Mouse (Mus musculus) cerebellum, postnatal 14 days (tissue): ENCODE results near the gene 9430015G10Rik.
A peak's percentile ranks its signal among the peaks of the same experiment; 100 is the strongest.
"Not testable (repeated sequence)": the region's sequence is repeated elsewhere in the genome, so short reads cannot be mapped to it uniquely, and the experiment has no call there.

Experiments used
- DNase-seq, 2 experiments: peaks; one replicate each; pipeline ENCODE4 v3.0.0; 2021; ENCODE audit warnings: mixed read lengths in 2 of 2

9430015G10Rik gene

DNA sequence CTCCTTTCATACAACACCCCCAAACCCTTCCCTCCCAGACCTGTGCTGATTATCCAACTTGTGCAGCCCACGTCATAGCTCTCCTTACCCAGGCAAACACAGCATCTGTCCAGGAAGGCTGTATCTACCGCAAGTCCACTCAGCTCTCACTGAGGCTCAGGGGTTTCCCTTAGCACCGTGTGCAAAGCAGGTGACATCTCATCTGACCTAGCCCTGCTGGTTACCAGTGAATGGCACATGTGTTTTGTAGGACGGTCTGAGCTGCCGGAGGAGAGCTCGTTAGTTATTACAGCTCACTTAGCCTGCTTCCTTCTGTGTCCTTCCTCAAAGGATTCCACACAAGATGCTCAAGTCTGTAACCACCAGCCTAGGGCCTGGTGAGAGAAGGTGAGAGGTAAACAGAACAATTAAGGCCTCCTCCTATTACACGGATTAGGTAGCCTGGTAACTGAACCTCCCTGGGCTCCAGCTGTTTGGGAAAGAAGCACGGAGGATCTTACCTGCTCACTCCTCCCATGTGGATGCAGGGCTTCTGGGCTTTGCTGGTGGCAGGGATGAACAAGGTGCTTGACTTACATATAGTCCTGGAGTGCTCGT is 11.9 kb upstream of the 9430015G10Rik start:
- DNase-seq = no peak

DNA sequence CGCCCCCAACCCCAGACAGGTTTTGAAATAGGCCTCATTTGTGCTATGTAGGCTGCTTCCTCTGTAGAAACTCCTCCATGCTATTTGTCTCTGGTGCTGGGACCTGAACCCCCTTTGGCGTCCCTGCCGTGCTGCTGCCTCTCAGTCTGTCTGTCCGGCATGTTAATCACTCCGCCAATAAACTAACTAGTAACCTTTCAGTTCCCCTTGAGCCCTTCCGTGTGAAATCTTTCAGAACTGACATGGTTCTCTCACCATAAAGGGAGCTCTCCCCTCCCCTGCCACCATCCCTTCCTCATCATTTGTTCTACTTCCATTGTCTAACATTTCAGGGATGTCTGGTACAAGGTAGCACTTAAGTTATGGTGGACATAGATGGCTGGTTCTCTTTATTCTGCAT is 10.4 kb upstream of the 9430015G10Rik start:
- DNase-seq = no peak

DNA sequence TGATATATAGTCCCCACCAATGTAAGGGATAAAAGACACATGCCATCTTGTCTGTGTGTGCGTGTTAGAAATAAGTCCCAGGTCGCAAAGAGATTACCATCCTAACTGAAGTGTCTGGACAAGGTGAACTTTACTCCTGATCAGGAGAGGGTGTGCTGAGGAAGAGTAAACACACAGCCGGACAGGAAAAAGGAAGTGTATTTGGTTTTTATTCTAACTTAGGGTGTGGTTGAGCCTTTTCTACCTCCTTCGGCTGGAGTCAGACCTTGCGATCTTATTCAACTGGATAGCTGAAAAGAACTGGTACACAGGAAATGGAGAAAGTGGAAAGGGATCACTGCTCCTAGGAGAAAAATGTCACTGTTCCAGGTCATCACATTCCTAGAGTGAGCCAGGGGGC is 9.3 kb upstream of the 9430015G10Rik start:
- DNase-seq = no peak

DNA sequence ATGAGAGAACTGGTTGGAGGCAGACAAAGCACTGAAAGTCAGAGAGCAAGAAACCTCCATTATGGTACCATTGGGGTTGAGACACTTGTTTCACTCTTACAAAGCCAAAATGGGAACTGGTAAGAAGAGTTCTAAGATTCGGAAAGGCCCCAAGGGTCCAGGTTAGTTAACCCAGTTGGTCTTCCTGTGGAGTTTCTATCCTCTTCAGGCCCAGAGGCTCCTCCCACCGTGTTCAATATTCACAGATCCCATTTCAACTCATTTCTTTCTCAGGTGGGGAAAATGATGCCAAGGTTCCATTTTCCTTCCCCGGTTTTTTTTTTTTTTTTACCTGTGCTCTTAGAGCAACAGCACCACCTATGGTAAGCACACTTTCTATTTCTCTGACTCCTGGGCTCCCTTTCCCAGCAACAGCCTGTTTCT is 8.3 kb upstream of the 9430015G10Rik start:
- peak in 1 of 2 experiments; percentile 24 for DNase-seq

DNA sequence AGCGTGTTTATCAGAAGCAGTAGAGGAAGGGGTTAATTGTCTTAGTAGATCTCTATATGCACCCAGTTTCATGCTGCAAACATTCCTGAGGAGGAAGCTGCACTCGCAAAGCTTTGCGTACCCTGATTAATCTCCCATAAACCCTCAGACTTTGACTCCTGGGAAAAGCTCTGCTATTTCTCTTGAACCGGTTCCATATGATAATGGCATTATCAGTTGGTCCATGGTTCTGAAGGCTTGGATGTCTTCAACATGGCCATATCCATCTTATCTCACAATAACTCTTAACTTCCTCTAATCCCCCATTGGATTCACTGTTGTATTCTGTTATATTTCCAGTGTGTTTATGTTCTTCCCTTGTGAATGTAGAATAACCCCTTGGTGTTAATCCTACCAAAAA is 6.4 kb upstream of the 9430015G10Rik start:
- DNase-seq = no peak

DNA sequence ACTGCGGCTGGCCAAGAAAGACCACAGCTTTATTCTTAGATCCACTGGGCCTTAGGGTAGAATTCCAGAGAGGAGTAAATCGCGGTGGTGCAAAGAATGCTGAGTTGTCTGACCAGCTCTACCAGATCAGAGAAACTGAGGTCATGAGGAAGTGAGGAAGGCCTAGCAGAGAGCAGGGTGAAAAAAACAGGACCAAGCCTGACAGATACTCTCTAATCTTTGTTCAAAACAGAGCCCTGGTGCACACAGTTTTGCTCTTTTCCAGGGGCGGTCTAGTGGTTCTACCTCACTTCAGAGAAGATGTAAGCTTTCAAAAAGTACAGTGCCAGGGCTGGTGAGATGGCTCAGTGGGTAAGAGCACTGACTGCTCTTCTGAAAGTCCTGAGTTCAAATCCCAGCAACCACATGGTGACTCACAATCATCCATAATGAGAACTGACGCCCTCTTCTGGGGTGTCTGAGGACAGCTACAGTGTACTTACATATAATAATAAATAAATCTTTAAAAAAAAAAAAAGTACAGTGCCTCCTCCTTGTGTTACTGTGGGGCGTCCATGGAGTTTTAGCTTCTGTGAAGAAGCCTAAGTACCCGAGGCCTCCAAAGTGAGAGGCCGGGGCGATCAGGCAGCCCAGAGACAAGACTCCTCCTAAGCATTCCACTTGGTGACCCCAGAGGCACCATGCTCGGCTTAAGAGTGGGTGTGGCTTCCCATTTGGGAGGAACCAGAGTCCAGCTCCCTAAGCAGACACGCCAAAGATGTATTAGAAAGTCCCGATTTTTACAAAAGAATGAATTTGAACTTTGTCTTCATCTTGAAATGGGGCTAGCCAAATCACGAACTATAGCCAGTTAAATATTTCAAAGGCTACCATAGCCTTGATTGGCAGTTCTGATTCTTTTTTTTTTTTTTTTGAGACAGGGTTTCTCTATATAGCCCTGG is 906 bp upstream of the 9430015G10Rik start:
- DNase-seq = peak; percentile 48 to 55

DNA sequence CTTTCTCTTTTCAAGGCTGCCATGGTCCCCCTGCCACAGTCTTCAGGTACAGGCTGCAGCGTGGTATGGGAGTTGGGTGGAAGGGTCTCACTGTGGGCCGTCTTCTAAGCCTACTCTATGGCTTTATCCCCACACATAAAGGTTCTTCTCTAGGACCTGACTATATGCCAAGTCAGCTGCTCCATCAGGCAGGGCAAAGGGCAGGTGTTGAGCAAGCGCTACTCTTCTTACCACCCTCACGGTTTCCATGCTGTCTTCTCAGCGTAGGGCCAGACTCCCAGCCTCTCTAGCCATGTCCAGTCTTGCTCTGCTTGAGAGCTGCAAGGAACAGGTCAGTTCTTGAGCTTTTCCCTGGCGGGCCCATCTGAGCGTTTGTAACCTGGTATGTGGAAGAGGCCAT is 14.3 kb downstream of the 9430015G10Rik start:
- DNase-seq = no peak

DNA sequence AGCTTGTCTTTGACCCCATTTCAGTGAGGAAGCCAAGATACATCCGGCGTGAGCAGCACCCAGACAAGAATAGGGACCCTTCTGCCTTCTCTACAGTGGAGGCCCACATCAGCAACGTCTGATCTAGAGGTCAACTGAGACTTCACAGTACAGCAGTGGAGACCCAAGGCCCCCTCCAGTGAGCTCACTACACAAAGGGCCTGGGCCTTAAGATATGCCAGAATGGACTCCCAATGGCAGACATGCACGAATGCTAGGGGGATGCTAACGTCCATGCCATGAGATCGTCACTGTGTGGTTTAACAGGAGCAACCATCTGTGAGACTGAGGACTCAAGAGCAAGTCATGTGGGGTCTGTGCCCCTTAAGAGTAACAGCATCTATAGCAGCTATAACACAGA is 15.6 kb downstream of the 9430015G10Rik start:
- DNase-seq = no peak

DNA sequence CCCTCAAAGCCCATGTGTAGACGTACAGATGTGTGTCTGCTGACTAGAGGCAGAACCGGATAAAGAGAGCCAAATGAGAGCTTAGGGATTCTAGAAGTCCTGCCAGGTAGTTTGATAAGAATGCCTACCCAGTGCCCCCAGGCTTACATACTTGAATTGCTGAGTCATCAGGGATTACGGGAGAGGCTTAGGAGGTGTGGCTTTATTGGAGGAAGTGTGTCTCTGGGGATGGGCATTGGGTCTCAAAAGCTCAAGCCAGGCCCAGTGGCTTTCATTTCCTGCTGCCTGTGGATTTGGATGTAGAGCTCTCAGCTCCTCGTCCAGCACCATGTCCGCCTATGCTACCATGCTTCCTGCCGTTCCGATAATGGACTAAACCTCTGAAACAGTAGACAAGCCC is 17.1 kb downstream of the 9430015G10Rik start:
- no peak for DNase-seq

DNA sequence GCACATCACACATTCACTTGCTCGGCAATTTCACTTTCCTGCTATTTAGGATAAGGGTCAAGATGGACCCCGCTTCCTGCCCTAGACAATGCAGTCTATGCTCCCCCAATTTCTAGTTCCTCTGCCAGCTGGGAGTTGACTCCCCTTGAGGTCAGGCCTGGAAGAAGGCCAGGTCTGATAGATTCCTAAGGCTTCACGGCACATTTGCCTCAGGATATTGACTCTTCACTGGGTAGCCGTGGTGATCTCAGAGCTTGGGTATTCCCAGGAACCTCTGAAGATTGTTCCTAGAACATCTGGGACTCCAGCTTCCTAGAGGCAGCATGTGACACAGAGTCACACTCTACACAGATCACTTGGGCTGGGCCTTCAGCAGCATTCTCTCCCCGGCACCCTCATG is 19.0 kb downstream of the 9430015G10Rik start:
- no peak for DNase-seq

DNA sequence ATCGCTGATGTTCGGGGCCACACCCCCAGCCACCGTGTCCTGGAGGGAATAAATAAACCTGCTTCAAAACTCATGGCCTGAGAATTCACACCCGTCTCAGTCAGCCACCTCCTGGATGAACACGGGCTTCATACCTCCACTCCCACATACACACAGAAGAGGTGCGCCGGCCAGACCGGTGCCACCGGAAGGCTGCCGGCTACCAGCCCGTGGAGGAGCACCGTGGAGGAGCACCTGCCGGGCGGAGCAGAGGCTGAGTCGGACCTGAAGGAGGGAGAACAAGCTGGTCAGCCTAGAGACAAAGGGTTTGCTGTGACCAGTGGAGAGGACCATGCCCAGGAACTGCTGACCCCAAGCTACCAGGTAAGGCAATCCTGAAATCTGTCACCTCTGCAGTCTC is 20.7 kb downstream of the 9430015G10Rik start, which contains the start of gene Rnf223:
TSS of gene Rnf223 (plus strand) at position 78 of the 400 bp plus-strand sequence.
- no peak for DNase-seq

DNA sequence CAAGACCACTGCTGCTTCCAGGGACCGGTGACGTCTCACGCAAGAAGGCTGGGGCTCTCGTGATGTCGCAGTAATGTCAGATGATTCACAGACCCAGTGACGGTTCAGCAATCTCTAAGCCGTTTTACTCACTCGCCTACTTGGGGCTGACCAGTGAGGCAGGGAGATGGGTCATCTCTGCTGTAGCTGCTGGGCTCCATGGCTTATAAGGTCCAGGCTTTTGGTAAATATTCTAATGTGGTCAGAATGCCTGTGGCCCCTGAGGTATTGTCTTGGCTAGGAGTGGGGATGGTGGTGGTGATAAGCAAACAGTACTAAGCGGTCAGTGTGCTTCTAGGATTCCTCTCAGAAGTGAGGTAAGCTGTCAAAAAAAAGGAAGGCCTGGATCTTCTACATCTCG is 21.2 kb downstream of the 9430015G10Rik start:
- DNase-seq = no peak

DNA sequence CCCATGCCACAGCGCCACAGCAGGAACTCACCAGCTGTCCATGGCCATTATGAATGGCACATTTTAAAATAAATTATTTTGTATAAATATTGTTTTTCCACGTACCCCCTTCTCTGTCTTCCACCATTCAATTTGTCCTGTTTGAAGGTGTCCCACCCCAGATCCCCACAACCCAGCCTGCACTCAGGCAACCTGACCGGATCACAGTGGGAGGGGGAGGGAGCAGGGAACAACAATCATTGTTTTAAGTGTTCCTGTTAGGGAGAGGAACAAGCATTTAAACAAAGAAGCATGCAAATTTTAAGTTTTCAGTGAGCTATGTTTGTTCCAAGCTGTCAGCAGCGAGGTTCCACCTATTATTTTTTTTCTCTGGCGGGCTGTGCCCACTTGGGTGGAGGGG is 23.6 kb downstream of the 9430015G10Rik start:
- DNase-seq = no peak

DNA sequence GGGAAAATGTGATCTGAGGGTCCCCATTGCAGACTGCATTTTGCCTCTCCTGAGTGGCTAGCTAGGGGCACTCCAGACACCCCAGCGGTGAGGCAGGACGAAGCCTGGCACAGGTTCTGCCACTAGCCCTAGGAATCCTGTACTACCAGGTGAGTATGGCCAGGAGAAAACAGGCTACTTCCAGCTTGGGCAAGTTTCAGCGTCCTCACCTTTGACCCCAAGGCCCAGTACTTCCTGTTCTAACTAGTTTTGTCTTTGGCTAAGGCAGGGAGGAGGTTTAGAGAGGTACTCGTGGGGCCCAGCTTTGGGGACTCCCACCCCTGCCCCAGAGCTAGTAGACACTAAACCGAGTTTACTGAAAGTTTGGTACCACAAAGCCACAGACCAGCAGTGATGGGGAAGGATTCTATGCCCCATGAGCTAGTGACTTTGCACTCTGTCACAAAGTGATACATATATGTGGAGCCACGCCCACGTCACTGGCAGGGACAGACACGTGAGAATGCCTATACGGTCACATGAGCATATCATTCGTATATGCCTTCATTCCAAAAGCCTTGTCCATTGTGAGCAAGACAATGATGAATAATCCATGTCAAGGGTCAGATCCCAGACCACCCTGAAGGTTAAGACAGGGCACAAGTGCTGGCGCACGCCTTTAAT is 24.3 kb downstream of the 9430015G10Rik start:
- DNase-seq = no peak

DNA sequence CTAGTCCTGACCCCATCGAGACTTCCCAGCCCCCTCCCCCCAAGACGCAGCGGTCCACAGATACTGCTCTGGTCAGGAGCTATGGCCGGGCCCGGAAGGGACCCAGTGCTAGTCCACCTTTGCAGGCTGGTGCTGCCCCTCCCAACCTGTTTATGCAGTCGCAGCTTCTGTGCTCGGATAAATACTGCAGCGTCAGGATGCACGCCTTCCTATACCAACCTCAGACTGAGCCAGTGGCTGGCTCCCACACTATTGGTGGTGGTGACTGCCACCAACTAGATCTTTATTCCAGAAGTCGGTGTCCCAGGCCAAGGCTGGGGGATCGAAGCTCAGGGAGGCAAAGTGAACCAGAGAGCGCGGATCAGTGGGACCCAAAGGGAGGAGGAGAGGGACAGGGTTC is 25.3 kb downstream of the 9430015G10Rik start:
- DNase-seq = no peak

DNA sequence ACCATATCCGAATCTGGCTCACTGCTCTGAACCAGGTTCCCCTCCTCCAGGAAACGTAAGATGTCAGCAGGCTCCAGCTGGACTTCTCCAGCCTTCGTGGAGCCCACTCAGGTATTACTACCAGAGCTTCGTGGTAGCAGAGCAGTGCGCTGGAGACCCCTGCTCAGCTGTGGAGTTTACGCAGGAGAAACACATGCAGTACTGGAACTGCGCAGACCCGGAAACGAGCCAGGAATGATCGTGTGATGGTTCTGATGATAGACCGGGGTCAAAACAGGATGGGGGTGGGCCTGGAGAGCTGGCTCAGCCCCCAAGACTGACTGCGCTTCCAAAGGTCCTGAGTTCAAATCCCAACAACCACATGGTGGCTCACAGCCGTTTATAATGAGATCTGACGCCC is 26.0 kb downstream of the 9430015G10Rik start:
- DNase-seq = no peak

DNA sequence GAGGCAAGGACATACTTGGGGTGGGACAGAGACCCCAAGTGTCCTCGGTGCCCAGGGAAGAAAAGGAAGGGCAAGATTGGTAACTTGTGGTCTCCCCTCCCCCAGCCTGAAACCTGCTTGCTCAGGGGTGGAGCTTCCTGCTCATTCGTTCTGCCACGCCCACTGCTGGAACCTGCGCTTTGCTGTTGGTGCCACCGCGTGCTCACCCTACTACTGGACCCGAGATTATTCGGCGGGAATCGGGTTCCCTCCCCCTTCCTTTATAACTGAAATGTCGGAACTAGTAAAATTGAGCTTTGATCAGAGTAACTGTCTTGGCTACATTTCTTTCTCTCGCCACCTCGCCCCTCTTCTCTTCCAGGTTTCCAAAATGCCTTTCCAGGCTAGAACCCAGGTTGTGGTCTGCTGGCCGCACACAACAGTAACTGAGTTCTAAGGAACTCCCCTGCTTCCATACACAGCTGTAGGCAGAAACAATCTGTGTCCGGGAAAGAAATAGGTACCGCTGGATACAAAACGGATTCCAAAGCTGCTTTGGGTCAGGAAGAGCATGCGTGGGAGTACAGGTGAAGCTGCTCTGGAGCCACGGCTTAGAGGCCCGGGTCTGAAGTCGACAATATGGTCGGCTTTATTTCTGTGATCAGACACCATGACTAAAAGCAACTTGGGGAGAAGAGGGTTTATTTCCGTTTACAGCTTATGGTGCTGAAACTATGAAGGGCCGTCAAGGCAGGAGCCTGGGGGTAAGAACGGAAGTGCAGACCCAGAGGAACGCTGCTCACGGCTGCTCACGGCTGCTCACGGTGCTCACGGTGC is 26.7 kb downstream of the 9430015G10Rik start:
- no peak for DNase-seq

DNA sequence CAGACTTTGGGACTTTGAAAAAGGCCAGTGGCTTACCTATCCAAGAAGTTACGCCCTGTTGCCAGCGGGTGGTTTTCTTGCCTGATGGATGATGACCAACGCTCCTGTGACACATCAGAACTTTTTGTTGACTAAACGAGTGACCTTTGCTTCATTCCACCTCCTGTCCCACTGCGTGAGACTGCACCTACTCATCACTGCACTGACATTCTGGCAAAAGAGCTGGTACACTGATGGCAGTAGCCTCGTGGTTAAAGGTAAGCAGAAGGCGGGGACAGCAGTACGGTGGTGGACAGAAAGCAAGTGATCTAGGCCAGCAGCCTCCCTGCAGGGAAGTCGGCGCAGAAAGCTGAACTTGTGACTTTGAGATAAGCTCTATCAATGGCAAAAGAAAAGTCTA is 41.1 kb downstream of the 9430015G10Rik start:
- not testable (repeated sequence) for DNase-seq

DNA sequence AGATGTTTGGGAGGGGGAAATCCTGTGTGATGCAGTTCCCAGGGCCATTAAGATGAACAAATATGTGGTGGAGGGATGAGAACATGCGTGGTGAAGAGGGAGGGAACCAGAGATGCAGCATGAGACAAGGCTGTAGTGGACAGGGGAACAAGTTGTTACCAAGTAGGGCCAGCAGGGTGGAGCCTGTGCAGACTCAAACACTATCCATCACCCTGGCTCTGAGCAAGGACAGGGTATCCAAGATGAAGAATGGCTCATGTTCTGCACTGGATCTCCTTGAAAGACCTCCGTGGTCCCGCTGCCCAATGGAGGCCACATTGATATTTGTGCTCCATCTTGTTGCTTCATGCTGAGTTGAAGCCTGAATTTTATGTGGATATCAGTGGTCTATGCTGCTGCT is 45.0 kb downstream of the 9430015G10Rik start:
- no peak for DNase-seq

DNA sequence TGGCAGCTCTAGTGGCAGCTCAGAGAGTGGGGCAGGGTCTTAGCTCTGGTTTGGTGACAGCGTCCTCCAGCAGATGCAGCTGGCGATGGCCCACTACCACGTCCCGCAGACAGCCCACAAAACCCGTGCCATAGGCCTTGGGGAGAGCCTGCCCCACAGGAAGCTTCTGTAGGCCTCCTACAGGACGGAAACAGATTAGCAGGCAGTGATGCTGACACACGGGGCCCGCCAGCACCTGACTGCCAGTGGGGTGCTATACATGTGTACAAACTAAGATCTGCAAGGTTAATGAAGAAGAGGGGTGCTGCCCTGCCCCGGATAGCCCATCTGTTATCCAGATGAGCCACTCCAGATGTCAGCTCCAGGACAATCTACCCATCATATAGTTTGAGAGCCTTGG is 56.7 kb downstream of the 9430015G10Rik start:
- DNase-seq = no peak

DNA sequence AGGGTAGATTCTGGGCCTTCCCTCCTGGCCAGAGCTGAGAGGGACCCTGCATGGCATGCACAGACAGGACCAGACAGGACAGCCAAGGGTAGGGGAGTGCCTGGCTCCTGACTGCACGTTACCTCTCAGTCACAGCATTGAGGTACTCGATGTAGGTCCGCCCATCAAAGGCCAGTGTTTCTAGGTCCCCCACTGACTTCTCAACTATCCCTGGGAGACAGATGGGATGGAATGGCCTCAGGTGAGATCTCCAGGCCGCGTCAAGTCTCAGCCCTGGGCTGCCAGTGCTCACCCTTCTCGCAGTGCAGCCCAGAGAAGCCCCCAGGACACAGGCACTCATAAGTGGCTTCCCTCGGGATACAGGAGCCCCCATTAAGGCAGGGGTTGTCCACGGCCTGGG is 58.8 kb downstream of the 9430015G10Rik start:
- DNase-seq = no peak

DNA sequence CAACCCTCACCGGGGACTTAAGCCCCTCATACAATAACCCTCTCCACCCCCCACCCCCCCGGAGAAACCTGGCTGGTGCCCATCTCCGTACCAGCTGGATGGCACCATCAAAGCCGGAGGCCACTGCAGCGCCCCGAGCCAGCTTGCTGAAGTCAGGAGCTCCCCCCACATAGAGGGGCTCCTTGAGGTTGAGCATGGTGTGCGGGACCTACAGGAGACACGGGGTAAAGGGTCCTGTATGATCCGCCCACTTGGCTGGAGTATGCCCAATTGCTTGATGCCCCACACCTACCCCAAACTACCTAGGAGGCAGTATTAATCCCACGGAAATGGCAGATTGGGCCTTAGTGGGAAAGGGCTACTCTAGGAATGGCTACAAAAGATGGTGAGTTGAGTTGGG is 59.3 kb downstream of the 9430015G10Rik start:
- DNase-seq = no peak

DNA sequence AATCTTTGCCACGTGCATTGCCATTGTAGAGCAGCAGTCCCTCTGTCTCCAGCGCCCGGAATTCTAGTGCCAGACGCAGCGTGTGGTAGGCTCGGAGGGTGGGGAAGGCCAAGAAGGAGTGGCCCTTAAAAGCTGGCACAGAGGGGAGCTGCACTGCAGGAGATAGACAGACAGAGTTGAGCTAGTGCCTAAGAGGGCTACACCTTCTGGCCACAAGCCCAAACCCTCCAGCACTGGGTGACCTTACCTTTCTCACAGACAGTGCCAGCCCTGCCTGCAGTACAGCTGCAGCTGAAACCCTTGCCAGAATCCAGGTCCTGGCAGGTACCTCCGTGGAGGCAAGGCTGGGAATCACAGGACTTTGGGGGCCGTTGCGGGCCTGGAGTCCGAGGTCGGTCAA is 62.0 kb downstream of the 9430015G10Rik start:
- DNase-seq = no peak
